Mouse (Mus musculus) effector memory CD4-positive, alpha-beta T cell, adult 7 months (primary cell): ENCODE data around the gene Cpsf4. TPM values are rescaled to one million over a fixed set of nuclear protein-coding genes. Genes with fewer than 3 reads are reported as not detected.

Experiments used
- polyA plus RNA-seq: library from polyadenylated mRNA; unstranded; fragments of 100-300 nt; shearing (Covaris generic); gene quantifications from one replicate; pipeline ENCODE4 v1.2.1, GENCODE M21; 2017

The Cpsf4 gene
- 28.8 TPM for polyA plus RNA-seq

DNA sequence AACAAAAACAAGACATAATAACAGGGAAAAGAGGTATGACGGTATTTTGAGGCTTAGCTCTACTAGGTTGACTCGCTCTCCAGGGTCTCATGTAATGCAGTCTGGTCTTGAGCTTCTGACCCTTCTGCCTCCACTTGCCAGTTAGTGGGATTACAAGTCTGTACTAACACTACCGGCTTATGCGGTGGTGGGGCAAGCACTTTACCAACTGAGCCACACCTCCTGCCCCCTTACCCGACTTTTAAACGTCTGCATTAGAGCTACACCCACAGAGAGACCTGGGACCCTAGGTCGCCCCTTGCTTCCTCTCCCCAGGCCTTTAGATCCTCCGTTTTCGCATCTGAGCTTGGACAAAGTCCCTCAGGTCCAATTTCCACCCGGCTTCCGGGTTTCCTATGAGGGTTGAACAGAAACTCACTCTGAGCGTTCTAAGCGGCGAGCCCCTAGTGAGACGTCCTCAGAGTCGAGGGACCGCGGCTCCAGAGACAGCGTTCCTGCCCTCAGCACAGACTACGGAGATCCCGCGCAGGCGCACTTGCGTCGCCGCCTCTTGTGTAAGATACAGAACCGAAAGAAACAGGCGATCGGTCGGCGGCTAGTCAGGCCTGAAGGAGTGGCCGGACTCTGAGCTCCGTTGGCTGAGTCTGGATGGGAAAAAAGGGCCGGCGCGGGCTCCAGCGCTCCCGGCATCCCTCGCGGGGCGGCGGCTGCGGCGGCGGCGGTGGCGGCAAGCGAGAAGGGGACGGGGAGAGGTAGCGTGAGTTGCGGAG is at the start of gene Cpsf4, which contains the start of gene Ptcd1:
TSS of gene Cpsf4 (plus strand) at position 678 of the 770 bp plus-strand sequence.
TSS of gene Ptcd1 (minus strand) at position 573 of the 770 bp plus-strand sequence.

DNA sequence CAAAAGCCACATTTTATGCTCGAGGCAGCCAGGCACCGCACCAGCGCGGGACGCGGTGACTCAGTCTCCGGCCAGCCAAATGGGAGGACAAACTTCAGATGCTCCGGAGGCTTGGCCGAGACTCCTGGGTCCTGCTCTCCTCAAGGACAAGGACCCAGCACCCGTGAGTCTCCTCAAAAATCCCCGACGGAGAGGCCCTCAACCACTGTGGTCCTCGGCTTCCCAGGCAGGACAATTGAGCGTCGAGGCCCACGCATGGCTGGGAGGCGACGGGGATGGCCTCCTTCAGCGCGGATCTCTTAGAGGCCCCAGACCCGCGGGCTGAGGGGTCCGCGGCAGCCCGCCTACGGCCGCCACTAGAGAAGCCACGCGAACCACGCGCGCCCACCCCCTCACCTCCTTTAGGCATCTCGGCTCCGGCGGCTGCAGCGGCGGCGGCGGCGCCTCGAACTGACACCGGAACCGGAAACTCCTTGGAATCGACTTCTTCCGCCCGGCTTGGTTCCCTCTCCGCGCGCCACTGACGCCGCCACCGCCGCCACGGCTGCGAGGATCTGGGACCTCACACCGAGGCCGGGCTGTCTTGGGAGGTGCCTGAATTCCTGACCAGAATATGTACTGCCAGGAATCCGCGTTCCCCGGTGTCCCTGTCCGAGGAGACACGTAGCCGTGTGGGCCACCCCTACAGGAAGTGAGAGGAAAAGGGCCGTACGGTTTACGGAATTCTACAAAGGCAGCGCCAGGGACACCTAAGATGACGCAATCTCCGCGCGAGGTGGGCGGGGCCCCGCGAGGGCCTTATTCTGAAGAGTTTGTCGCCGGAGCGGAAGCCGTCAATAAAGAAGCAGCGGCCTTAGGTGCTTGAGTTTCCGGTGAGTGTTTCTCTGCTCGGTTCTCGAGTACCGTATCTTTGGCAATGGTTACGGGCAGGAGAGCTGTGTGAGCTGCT is 27.2 kb upstream of the Cpsf4 start, which contains the start of the genes Pdap1 and Bud31:
TSS of gene Pdap1 (minus strand) at position 668 of the 949 bp plus-strand sequence.
TSS of gene Bud31 (plus strand) at position 792 of the 949 bp plus-strand sequence.

DNA sequence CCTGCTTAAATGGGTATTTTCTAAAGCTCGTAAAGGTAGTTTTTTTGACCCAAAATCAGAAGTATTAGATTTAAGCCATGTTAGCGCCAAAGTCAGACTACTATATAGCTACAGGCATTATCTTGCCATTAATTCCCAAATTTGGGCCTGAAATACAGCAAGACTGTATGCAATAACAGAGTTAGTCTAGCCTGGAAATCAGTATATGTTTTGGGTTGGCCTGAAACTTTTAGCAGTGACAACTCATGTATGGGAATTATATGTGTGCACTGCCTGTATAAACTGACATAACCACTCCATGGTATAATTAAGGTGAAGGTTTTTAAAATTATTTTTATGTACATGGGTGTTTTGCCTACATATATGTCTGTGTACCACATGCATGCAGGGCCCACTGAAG is 24.9 kb downstream of the Cpsf4 start, which contains the start of gene Atp5j2:
TSS of gene Atp5j2 (minus strand) at position 101 of the 400 bp plus-strand sequence.

DNA sequence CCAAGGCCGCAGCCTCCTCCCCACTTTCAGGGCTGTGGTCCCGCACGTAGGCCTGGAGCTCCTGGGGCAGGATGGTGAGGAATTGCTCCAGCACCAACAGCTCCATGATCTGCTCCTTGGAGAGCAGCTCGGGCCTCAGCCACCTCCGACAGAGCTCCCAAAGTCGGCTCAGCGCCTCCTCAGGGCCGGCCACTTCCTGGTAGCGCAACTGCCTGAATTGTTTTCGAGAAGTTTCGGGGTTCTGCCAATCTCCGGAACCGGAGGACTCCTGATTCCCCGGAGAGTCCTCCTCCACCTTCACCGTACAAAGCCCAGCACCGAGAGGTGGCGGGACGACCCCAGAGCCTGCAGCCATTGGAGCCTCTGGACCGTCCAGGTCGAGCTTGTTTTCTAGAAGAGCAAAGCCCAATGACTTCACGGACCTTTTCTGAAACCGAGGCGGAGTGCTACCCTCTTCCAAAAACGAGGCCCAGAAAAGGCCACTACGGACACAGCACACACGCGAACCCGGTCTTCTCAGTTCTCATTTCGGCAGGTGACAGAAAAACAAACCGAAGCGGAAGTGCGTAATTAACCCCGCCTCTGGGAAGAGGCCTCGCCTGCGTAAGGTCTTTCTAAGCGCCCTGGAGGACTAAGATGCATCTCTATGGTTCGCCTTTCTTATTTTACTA is 34.4 kb downstream of the Cpsf4 start, which contains the start of gene Zkscan14:
TSS of gene Zkscan14 (minus strand) at position 548 of the 671 bp plus-strand sequence.

DNA sequence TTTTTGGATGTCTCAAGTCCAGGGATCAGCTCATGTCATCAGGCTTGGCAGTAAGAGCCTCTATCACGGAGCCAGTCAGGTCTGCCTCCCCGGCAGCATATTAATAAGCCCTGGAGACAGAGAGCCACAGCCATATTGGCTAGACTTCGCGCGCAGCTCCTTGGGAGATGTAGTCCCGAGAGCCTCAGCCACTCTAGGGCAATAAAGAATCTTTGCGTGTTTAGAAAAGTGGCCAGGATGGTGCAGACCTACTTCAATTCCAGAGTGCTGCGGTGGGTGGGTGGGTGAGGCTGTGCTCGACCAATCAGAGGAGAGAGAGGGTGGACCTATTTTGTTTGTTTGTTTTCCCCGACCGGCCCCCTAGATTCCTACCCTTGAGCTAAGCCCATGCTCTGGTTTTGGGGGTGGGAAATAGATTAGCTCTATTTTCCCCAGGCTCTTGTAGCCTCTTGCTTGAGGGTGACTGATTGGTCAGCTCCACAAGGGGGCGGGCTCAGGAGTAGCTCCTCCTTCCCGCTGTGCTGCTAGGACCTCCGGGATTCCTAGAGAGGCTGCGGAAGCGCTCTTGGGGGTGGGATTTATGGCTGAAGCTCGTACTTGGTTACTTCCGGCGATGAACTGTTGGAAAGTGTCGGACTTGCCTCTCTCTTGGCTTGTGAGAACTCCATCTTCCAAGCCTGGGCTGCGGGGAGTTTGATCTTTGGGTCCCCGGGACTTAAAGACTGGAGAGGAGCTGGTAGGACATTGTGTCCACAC is 37.1 kb downstream of the Cpsf4 start, which contains the start of gene Zkscan5:
TSS of gene Zkscan5 (plus strand) at position 627 of the 756 bp plus-strand sequence.

DNA sequence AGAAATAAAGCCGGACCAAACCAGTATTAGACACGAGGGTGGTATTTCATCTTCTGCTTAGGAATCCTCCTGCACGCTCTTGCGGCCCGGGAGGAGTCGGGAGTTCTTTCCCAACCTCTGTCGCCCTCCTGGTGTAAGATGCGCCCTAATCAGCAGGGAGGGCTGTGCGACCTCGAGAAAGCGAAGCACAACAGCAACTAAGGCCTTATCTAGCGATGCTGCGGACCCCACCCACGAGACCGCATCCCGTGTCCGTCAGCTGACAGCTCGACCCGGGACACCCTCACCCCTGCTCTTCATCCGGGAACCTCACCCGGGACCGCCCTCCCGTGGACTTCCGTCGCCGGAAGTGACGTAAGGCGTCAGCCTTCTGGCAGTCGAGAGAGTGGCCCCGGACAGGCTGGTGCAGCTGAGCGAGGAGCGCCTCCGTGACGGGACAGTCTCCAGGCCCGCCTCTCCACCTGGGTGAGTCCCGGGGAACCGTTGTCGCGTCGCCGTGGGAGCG is 64.4 kb downstream of the Cpsf4 start, which contains the start of gene Zfp655:
TSS of gene Zfp655 (plus strand) at position 349 of the 505 bp plus-strand sequence.

Other genes with a start within 250 kb of the Cpsf4 start
- 38.8 TPM for gene Smurf1, start 201.4 kb upstream of the Cpsf4 start, polyA plus RNA-seq
- gene Gm4871, start 134.5 kb upstream of the Cpsf4 start, polyA plus RNA-seq: not detected
- gene 1700018F24Rik, start 124.2 kb upstream of the Cpsf4 start, polyA plus RNA-seq: not detected
- gene Arpc1a, start 83.4 kb upstream of the Cpsf4 start, polyA plus RNA-seq: 64.2 TPM
- 0.79 TPM for gene Kpna7, start 83.2 kb upstream of the Cpsf4 start, polyA plus RNA-seq
- 1,265 TPM for gene Arpc1b, start 53.0 kb upstream of the Cpsf4 start, polyA plus RNA-seq
- gene Pdap1, start 27.0 kb upstream of the Cpsf4 start, polyA plus RNA-seq: 33.9 TPM
- 213 TPM for gene Bud31, start 26.9 kb upstream of the Cpsf4 start, polyA plus RNA-seq
- 15.7 TPM for gene Ptcd1, start 105 bp upstream of the Cpsf4 start, polyA plus RNA-seq
- 228 TPM for gene Atp5j2, start 24.8 kb downstream of the Cpsf4 start, polyA plus RNA-seq
- 36.2 TPM for gene Zkscan14, start 34.7 kb downstream of the Cpsf4 start, polyA plus RNA-seq
- gene Zkscan5, start 37.3 kb downstream of the Cpsf4 start, polyA plus RNA-seq: 5.7 TPM
- 73.4 TPM for gene Zfp655, start 64.5 kb downstream of the Cpsf4 start, polyA plus RNA-seq
- gene Zscan25, start 113.3 kb downstream of the Cpsf4 start, polyA plus RNA-seq: 1.2 TPM
- not detected for gene Cyp3a57, start 178.1 kb downstream of the Cpsf4 start, polyA plus RNA-seq